Mouse (Mus musculus) liver, embryonic 16.5 days (tissue): ENCODE results near the gene Elavl4. TPM values are rescaled to one million over a fixed set of nuclear protein-coding genes. Genes with fewer than 3 reads are reported as not detected.

ENCODE experiments used
- ATAC-seq: fragments of 200-750 bp; cut with Nextera tagmentation; 2 replicates; pipeline ENCODE4 v1.8.0; 2017; ENCODE audit warnings: low read depth, mild to moderate bottlenecking, moderate number of reproducible peaks, moderate library complexity
- H3K27ac ChIP-seq: fragments of 300-500 bp; sonication (generic); 2 replicates; pipeline ENCODE4 v1.5.1; 2014; ENCODE audit warnings: mild to moderate bottlenecking, low read length
- H3K27me3 ChIP-seq: fragments of 300-500 bp; sonication (generic); 2 replicates; pipeline ENCODE4 v1.6.1; 2014; ENCODE audit warnings: low read depth, low read length, mixed read lengths; ENCODE audit not compliant: control insufficient read depth, insufficient read depth
- H3K36me3 ChIP-seq: fragments of 300-500 bp; sonication (generic); 2 replicates; pipeline ENCODE4 v1.6.1; 2014; ENCODE audit warnings: mild to moderate bottlenecking; ENCODE audit not compliant: control insufficient read depth, insufficient read depth
- H3K4me1 ChIP-seq: fragments of 300-500 bp; sonication (generic); 2 replicates; pipeline ENCODE4 v1.6.1; 2014; ENCODE audit warnings: low read depth, low read length, mixed read lengths; ENCODE audit not compliant: control insufficient read depth
- H3K4me2 ChIP-seq: fragments of 300-500 bp; sonication (generic); 2 replicates; pipeline ENCODE4 v1.6.1; 2014; ENCODE audit warnings: low read depth, low read length, mixed read lengths
- H3K4me3 ChIP-seq: fragments of 300-500 bp; sonication (generic); 2 replicates; pipeline ENCODE4 v1.5.1; 2014; ENCODE audit warnings: low read depth, mild to moderate bottlenecking, low read length
- H3K9ac ChIP-seq: fragments of 300-500 bp; sonication (generic); 2 replicates; pipeline ENCODE4 v1.6.1; 2014; ENCODE audit warnings: low read depth, low read length
- H3K9me3 ChIP-seq: fragments of 300-500 bp; sonication (generic); replicated peaks from 2 replicates; pipeline ENCODE4 v1.6.1; 2016; ENCODE audit warnings: low read length; ENCODE audit not compliant: control insufficient read depth
- WGBS: fragments of 180-500 bp; shearing (Covaris S2); extraction: QIAGEN DNeasy Blood & Tissue Kit; methylation state at CpG from one replicate; pipeline ENCODE4 v1.1.7; 2014; ENCODE audit not compliant: insufficient replicate concordance; 5-methylcytosine and 5-hydroxymethylcytosine counted together
- polyA plus RNA-seq: library from polyadenylated mRNA; unstranded; fragments of >200 nt; fragmentation: Nextera tagmentation; extraction: Ambion mirVana; gene quantifications from 2 replicates; pipeline ENCODE4 v1.2.1, GENCODE M21; 2015

Elavl4 gene
- polyA plus RNA-seq, 1 experiment from 2014 or later = 0.25 TPM

DNA sequence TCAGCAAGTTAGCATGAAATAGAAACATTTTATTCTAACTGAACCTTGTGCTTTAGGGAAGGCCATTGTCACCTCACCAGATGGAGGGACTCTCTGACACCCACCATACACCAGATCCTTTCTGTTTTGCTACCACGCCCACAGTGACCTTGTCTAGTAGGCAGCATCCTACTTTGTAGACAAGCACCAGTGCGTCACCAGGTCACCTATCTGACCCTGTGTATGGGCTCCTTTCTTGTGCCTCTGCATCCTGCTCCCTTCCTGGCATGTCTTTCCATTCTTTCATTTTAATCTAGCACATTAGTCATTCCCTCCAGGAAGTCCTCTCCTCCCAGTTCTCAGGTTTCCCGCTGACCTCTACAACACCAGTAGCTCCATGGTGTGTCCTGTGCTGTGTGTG, 190.1 kb downstream of the Elavl4 start:
- no peaks in the 10 kb centered on the region for H3K36me3 ChIP-seq
- H3K27ac ChIP-seq = no peak overlapping the region
- 64% methylated on average over 3 of the region's 3 CpGs for WGBS
- ATAC-seq = no peak
- H3K9ac ChIP-seq = no peak overlapping the region
- H3K27me3 ChIP-seq = no peaks in the 10 kb centered on the region
- H3K4me3 ChIP-seq = no peak overlapping the region
- no peaks in the 10 kb centered on the region for H3K4me1 ChIP-seq
- no peak overlapping the region for H3K4me2 ChIP-seq
- no peaks in the 10 kb centered on the region for H3K9me3 ChIP-seq

DNA sequence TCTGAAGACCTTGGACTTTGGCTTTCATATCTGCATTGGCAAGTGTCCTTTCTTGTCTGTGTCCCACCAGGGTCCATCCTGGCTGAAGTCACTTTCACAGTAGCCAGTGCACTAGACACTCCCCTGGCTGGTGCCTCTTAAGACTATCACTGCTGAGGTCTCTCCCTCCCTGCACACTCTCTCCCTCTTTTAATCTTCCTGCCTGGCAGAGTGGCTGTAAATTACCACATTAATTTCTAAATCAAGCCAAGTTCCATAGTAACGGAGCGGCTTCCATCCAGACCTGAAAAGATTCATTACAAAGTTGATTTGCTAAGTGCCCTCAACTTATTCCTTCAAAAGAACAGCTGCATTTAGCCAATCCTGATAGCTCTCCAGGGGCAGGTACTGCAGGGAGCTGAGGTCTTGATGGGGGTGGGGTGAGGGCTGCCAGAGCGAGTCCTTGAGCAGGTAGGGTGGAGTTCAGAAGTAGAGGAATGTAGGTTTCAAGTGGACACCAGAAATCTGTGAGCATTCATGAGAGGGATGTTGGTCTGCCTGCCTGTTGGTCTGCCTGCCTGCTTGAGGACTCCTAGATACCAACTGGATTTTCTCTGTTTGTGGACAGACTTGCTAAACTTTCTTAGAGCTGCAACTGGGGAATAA, 194.1 kb downstream of the Elavl4 start:
- Histone ChIP-seq H3K4me1 (no peaks in the 10 kb centered on the region), H3K36me3 (no peaks in the 10 kb centered on the region), H3K27me3 (no peaks in the 10 kb centered on the region), H3K4me3 (no peak overlapping the region), H3K9me3 (no peaks in the 10 kb centered on the region), H3K27ac (no peak overlapping the region), H3K9ac (no peak overlapping the region), H3K4me2 (no peak overlapping the region)
- 47% methylated on average over 3 of the region's 3 CpGs for WGBS
- ATAC-seq = no peak

- 63% methylated on average over 2 of the region's 2 CpGs for WGBS
- H3K9me3 ChIP-seq = no peaks in the 10 kb centered on the region
- H3K4me3 ChIP-seq = no peak overlapping the region
- H3K4me2 ChIP-seq = no peak overlapping the region
- H3K4me1 ChIP-seq = no peaks in the 10 kb centered on the region
- H3K36me3 ChIP-seq = no peaks in the 10 kb centered on the region
- ATAC-seq = no peak
- no peaks in the 10 kb centered on the region for H3K27me3 ChIP-seq
- no peak overlapping the region for H3K27ac ChIP-seq
- H3K9ac ChIP-seq = no peak overlapping the region
These were observed 195.8 kb downstream of the Elavl4 start for GRCm38 (mm10) chr4:110155954-110156353.

Other genes with a start within 250 kb of the Elavl4 start
- gene Agbl4, start 45.8 kb upstream of the Elavl4 start, polyA plus RNA-seq = not detected in 2 replicates